Mouse (Mus musculus): ENCODE results near the gene Pck1. TPM values are rescaled to one million over a fixed set of nuclear protein-coding genes. Genes with fewer than 3 reads are reported as not detected.

Pck1 gene
- polyA plus RNA-seq (2014; fragmentation: Illumina TruSeq; extraction: RNeasy Lipid Tissue Mini Kit (QIAGEN cat#74804); ENCODE audit: low read depth, low replicate concordance): 166 TPM

GRCm38 (mm10) chr2:173152436-173153151 lies at the start of gene Pck1:
Gene Pck1 (plus strand): TSS chr2:173153048.

GRCm38 (mm10) chr2:173119023-173119944 lies 33.6 kb upstream of the Pck1 start, which contains the start of gene Ctcfl:
Gene Ctcfl (minus strand): TSS chr2:173119525.

Other genes with a start within 250 kb of the Pck1 start
- 9.6 TPM for gene Bmp7, start 212.7 kb upstream of the Pck1 start, polyA plus RNA-seq (2014; fragmentation: Illumina TruSeq; extraction: RNeasy Lipid Tissue Mini Kit (QIAGEN cat#74804); ENCODE audit: low read depth, low replicate concordance)
- gene Spo11, start 175.3 kb upstream of the Pck1 start, polyA plus RNA-seq (2014; fragmentation: Illumina TruSeq; extraction: RNeasy Lipid Tissue Mini Kit (QIAGEN cat#74804); ENCODE audit: low read depth, low replicate concordance): not detected
- 53.0 TPM for gene Rae1, start 152.9 kb upstream of the Pck1 start, polyA plus RNA-seq (2014; fragmentation: Illumina TruSeq; extraction: RNeasy Lipid Tissue Mini Kit (QIAGEN cat#74804); ENCODE audit: low read depth, low replicate concordance)
- 0.64 TPM for gene Rbm38, start 132.6 kb upstream of the Pck1 start, polyA plus RNA-seq (2014; fragmentation: Illumina TruSeq; extraction: RNeasy Lipid Tissue Mini Kit (QIAGEN cat#74804); ENCODE audit: low read depth, low replicate concordance)
- not detected for gene Ctcfl, start 33.5 kb upstream of the Pck1 start, polyA plus RNA-seq (2014; fragmentation: Illumina TruSeq; extraction: RNeasy Lipid Tissue Mini Kit (QIAGEN cat#74804); ENCODE audit: low read depth, low replicate concordance)
- 1.2 TPM for gene Zbp1, start 65.9 kb downstream of the Pck1 start, polyA plus RNA-seq (2014; fragmentation: Illumina TruSeq; extraction: RNeasy Lipid Tissue Mini Kit (QIAGEN cat#74804); ENCODE audit: low read depth, low replicate concordance)
- 16.0 TPM for gene Pmepa1, start 123.5 kb downstream of the Pck1 start, polyA plus RNA-seq (2014; fragmentation: Illumina TruSeq; extraction: RNeasy Lipid Tissue Mini Kit (QIAGEN cat#74804); ENCODE audit: low read depth, low replicate concordance)

Data from adrenal gland, adult 10 weeks (tissue).